Mouse (Mus musculus): ENCODE measurements at regions not wholly inside any gene's neighbourhood (a gene's known extent, or its start where the extent isn't known, plus 50 kb on each side); places are given as distances from the start of the nearest gene placed in this dataset.

GRCm38 (mm10) chr8:103402731-103403130 lies 617.3 kb upstream of the Cdh11 start:
- TF ChIP-seq CTCF (IDR thresholded peaks at IDR 0.05; ENCODE audit: control insufficient read depth, insufficient read depth, insufficient read length) (no peak), MAX (IDR thresholded peaks at IDR 0.05) (no peak), USF1 (IDR thresholded peaks at IDR 0.05; ENCODE audit: low read depth) (no peak), MYOG (IDR thresholded peaks at IDR 0.05; ENCODE audit: control insufficient read depth, extremely low read depth, insufficient read length) (no peak), MYOD1 (IDR thresholded peaks at IDR 0.05; ENCODE audit: control insufficient read depth, insufficient read length, low read depth) (no peak), CEBPB (IDR thresholded peaks at IDR 0.05; ENCODE audit: low read depth) (no peak), FOSL1 (IDR thresholded peaks at IDR 0.05; ENCODE audit: insufficient read depth, low read length, poor library complexity, severe bottlenecking) (no peak)

All from C2C12 (cell line).